Mouse (Mus musculus): ENCODE data around the gene Efna2.

- TF ChIP-seq CTCF (IDR thresholded peaks at IDR 0.05; ENCODE audit: low read depth), result no peak
- TF ChIP-seq EP300 (optimal IDR thresholded peaks at IDR 0.05), result no peak
Observed at GRCm38 (mm10) chr10:80165392-80166128, 13.7 kb upstream of the Efna2 start, which contains the start of gene Cirbp.

Measured in stomach, postnatal 0 days (tissue).